Mouse (Mus musculus) ES-Bruce4 (cell line): ENCODE data around the gene Akna. TPM values are rescaled to one million over a fixed set of nuclear protein-coding genes. Genes with fewer than 3 reads are reported as not detected.

ENCODE experiments used
- H3K27ac ChIP-seq: 2 replicates; pipeline ENCODE4 v1.5.1; 2012; ENCODE audit warnings: low read length, inconsistent platforms; ENCODE audit not compliant: insufficient read depth
- H3K27me3 ChIP-seq: 2 replicates; pipeline ENCODE4 v1.6.1; 2012; ENCODE audit warnings: mild to moderate bottlenecking, low read length, inconsistent platforms; ENCODE audit not compliant: control insufficient read depth, poor library complexity, insufficient read depth, severe bottlenecking
- H3K36me3 ChIP-seq: 2 replicates; pipeline ENCODE4 v1.6.1; 2012; ENCODE audit warnings: inconsistent platforms, mild to moderate bottlenecking, low read length, moderate library complexity; ENCODE audit not compliant: control insufficient read depth, poor library complexity, insufficient read depth, severe bottlenecking
- H3K4me1 ChIP-seq: one replicate; pipeline ENCODE4 v1.8.1; 2011; ENCODE audit warnings: low read length; ENCODE audit not compliant: control insufficient read depth, insufficient read depth
- H3K4me3 ChIP-seq: 2 replicates; pipeline ENCODE4 v1.5.1; 2011; ENCODE audit warnings: low read depth, mild to moderate bottlenecking, low read length
- H3K9ac ChIP-seq: 2 replicates; pipeline ENCODE4 v1.6.1; 2012; ENCODE audit warnings: low read depth, mild to moderate bottlenecking, inconsistent platforms; ENCODE audit not compliant: poor library complexity, severe bottlenecking
- H3K9me3 ChIP-seq: replicated peaks from 2 replicates; pipeline ENCODE4 v1.6.1; 2012; ENCODE audit warnings: mild to moderate bottlenecking, low read length, inconsistent platforms; ENCODE audit not compliant: control insufficient read depth, poor library complexity, insufficient read depth, severe bottlenecking
- CTCF ChIP-seq: IDR thresholded peaks from one replicate; pipeline ENCODE4 v1.8.1; 2011; ENCODE audit warnings: low read depth, low read length
- EP300 ChIP-seq: IDR thresholded peaks from 2 replicates; pipeline ENCODE4 v1.6.1; 2011; ENCODE audit warnings: low read depth, low read length; ENCODE audit not compliant: insufficient read depth
- POLR2A ChIP-seq: IDR thresholded peaks from one replicate; pipeline ENCODE4 v1.8.1; 2011; ENCODE audit warnings: low read length; ENCODE audit not compliant: insufficient read depth
- polyA plus RNA-seq: library from polyadenylated mRNA; stranded (reverse); fragments of >200 nt; gene quantifications from 2 replicates; pipeline ENCODE4 v1.2.4, GENCODE M21; 2011; ENCODE audit warnings: low read depth; ENCODE audit not compliant: missing spikeins, insufficient read depth, insufficient read length

Gene Akna
- polyA plus RNA-seq, 1 experiment, result 4.0 TPM

GRCm38 (mm10) chr4:63400541-63401306 lies 2.4 kb downstream of the Akna start:
- Histone ChIP-seq H3K4me1 (no peaks in the 10 kb centered on the region), H3K9me3 (no peaks in the 10 kb centered on the region; the same call in 1 of the 2 replicates), H3K9ac (no peak overlapping the region), H3K36me3 (no peaks in the 10 kb centered on the region), H3K27me3 (no peaks in the 10 kb centered on the region), H3K4me3 (no peak overlapping the region), H3K27ac (no peak overlapping the region)
- TF ChIP-seq EP300, result no peak
- TF ChIP-seq CTCF, result no peak
- no peak for TF ChIP-seq POLR2A

- Histone ChIP-seq H3K27ac (no peak overlapping the region), H3K4me1 (no peaks in the 10 kb centered on the region), H3K36me3 (no peaks in the 10 kb centered on the region), H3K9me3 (no peaks in the 10 kb centered on the region; the same call in 1 of the 2 replicates), H3K4me3 (no peak overlapping the region), H3K27me3 (no peaks in the 10 kb centered on the region), H3K9ac (no peak overlapping the region)
- no peak for TF ChIP-seq POLR2A
- TF ChIP-seq CTCF, result no peak
- TF ChIP-seq EP300, result no peak
Observed at GRCm38 (mm10) chr4:63399691-63400270, 3.4 kb downstream of the Akna start.

GRCm38 (mm10) chr4:63398854-63399609 lies 4.1 kb downstream of the Akna start:
- TF ChIP-seq POLR2A, result no peak
- TF ChIP-seq CTCF, result no peak
- TF ChIP-seq EP300, result no peak
- H3K36me3 ChIP-seq, result no peaks in the 10 kb centered on the region
- H3K9ac ChIP-seq, result no peak overlapping the region
- H3K4me3 ChIP-seq, result no peak overlapping the region
- H3K27me3 ChIP-seq, result no peaks in the 10 kb centered on the region
- H3K27ac ChIP-seq, result no peak overlapping the region
- no peaks in the 10 kb centered on the region for H3K4me1 ChIP-seq
- H3K9me3 ChIP-seq, result no peaks in the 10 kb centered on the region; the same call in 1 of the 2 replicates

GRCm38 (mm10) chr4:63397981-63398537 lies 5.1 kb downstream of the Akna start:
- Histone ChIP-seq H3K27me3 (no peaks in the 10 kb centered on the region), H3K27ac (no peak overlapping the region), H3K9ac (no peak overlapping the region), H3K4me1 (no peaks in the 10 kb centered on the region), H3K9me3 (no peaks in the 10 kb centered on the region; the same call in 1 of the 2 replicates), H3K4me3 (no peak overlapping the region), H3K36me3 (no peaks in the 10 kb centered on the region)
- TF ChIP-seq CTCF, result no peak
- no peak for TF ChIP-seq EP300
- TF ChIP-seq POLR2A, result no peak

- H3K4me1 ChIP-seq, result peaks cover 3% of the 10 kb centered on the region
- TF ChIP-seq CTCF (no peak), EP300 (no peak)
- no peaks in the 10 kb centered on the region for H3K27me3 ChIP-seq
- no peak overlapping the region for H3K4me3 ChIP-seq
- no peak overlapping the region for H3K9ac ChIP-seq
- H3K36me3 ChIP-seq, result no peaks in the 10 kb centered on the region
- H3K9me3 ChIP-seq, result no peaks in the 10 kb centered on the region
- H3K27ac ChIP-seq, result no peak overlapping the region
Observed at GRCm38 (mm10) chr4:63391322-63391721, 11.8 kb downstream of the Akna start.
